Mouse (Mus musculus) neutrophil, adult 65 days (primary cell): ENCODE results near the gene Vmn1r195. TPM values are rescaled to one million over a fixed set of nuclear protein-coding genes. Genes with fewer than 3 reads are reported as not detected.

ENCODE experiments used
- total RNA-seq: library from RNA; stranded (reverse); gene quantifications from 2 replicates; pipeline ENCODE4 v1.2.4, GENCODE M21; 2023

Vmn1r195 gene
- not detected in 2 replicates for total RNA-seq

GRCm38 (mm10) chr13:22270222-22270621 is at the start of gene Vmn1r195:
Gene Vmn1r195, plus strand, starts transcription at chr13:22270522.

GRCm38 (mm10) chr13:22223060-22223459 is 47.3 kb upstream of the Vmn1r195 start, which contains the start of gene Vmn1r193:
Gene Vmn1r193, minus strand, starts transcription at chr13:22223160.

GRCm38 (mm10) chr13:22243915-22244314 is 26.4 kb upstream of the Vmn1r195 start, which contains the start of gene Vmn1r194:
Gene Vmn1r194, plus strand, starts transcription at chr13:22244215.

GRCm38 (mm10) chr13:22289620-22290019 is 19.3 kb downstream of the Vmn1r195 start, which contains the start of gene Vmn1r196:
Gene Vmn1r196, plus strand, starts transcription at chr13:22289920.

GRCm38 (mm10) chr13:22324289-22324688 is 54.0 kb downstream of the Vmn1r195 start, which contains the start of gene Vmn1r197:
Gene Vmn1r197, plus strand, starts transcription at chr13:22324589.

Other genes starting within 250 kb of the Vmn1r195 start
- gene Hist1h2ah, start 235.0 kb upstream of the Vmn1r195 start, total RNA-seq = 251 and 417 TPM in 2 replicates
- gene Hist1h2bk, start 234.7 kb upstream of the Vmn1r195 start, total RNA-seq = 727 and 900 TPM in 2 replicates
- 223 and 313 TPM in 2 replicates for gene Hist1h4i, start 229.2 kb upstream of the Vmn1r195 start, total RNA-seq
- 410 and 722 TPM in 2 replicates for gene Hist1h2ag, start 227.6 kb upstream of the Vmn1r195 start, total RNA-seq
- gene Hist1h2bj, start 227.3 kb upstream of the Vmn1r195 start, total RNA-seq = 470 and 634 TPM in 2 replicates
- not detected in 2 replicates for gene Vmn1r188, start 186.1 kb upstream of the Vmn1r195 start, total RNA-seq
- not detected in 2 replicates for gene Vmn1r189, start 164.7 kb upstream of the Vmn1r195 start, total RNA-seq
- not detected in 2 replicates for gene Vmn1r191, start 86.6 kb upstream of the Vmn1r195 start, total RNA-seq
- gene Vmn1r192, start 79.4 kb upstream of the Vmn1r195 start, total RNA-seq = not detected in 2 replicates
- not detected in 2 replicates for gene Vmn1r193, start 47.4 kb upstream of the Vmn1r195 start, total RNA-seq
- gene Vmn1r194, start 26.3 kb upstream of the Vmn1r195 start, total RNA-seq = not detected in 2 replicates
- not detected in 2 replicates for gene Vmn1r196, start 19.4 kb downstream of the Vmn1r195 start, total RNA-seq
- gene Vmn1r197, start 54.1 kb downstream of the Vmn1r195 start, total RNA-seq = not detected in 2 replicates
- gene Vmn1r198, start 79.8 kb downstream of the Vmn1r195 start, total RNA-seq = not detected in 2 replicates
- gene Vmn1r199, start 109.3 kb downstream of the Vmn1r195 start, total RNA-seq = not detected in 2 replicates
- not detected in 2 replicates for gene Vmn1r200, start 119.9 kb downstream of the Vmn1r195 start, total RNA-seq
- gene Vmn1r201, start 201.4 kb downstream of the Vmn1r195 start, total RNA-seq = not detected in 2 replicates
- not detected in 2 replicates for gene Vmn1r202, start 234.9 kb downstream of the Vmn1r195 start, total RNA-seq
- not detected in 2 replicates for gene Vmn1r203, start 247.6 kb downstream of the Vmn1r195 start, total RNA-seq